Mouse (Mus musculus) left cerebral cortex, adult 8-10 months (tissue): Measurements from ENCODE around the gene Tpbgl. TPM values are rescaled to one million over a fixed set of nuclear protein-coding genes. Genes with fewer than 3 reads are reported as not detected.

Experiments
- DNase-seq, 2 experiments: peaks; one replicate each; pipeline ENCODE4 v3.0.0; 2022; ENCODE audit warnings: low spot score in 2 of 2
- total RNA-seq, 4 experiments: library from RNA; stranded (reverse); gene quantifications; 2 replicates each; pipeline ENCODE4 v1.2.4; 2022

Tpbgl gene
- total RNA-seq: 1 to 10 TPM; 3.8 to 6.5 (median 4.7) TPM

GRCm38 (mm10) chr7:99626376-99627270, at the start of gene Tpbgl:
Tpbgl (minus strand) TSS chr7:99627103.
- DNase-seq: no peak

GRCm38 (mm10) chr7:99674890-99675289, 48.0 kb upstream of the Tpbgl start:
- peak in 1 of 2 experiments; percentile 20 for DNase-seq

GRCm38 (mm10) chr7:99674209-99674608, 47.3 kb upstream of the Tpbgl start:
- DNase-seq: no peak

- DNase-seq: no peak
Observed at GRCm38 (mm10) chr7:99673188-99673587, 46.3 kb upstream of the Tpbgl start.

GRCm38 (mm10) chr7:99671544-99672435, 44.9 kb upstream of the Tpbgl start:
- no peak for DNase-seq

GRCm38 (mm10) chr7:99670915-99671314, 44.0 kb upstream of the Tpbgl start:
- DNase-seq: no peak

- no peak for DNase-seq
Observed at GRCm38 (mm10) chr7:99668802-99669201, 41.9 kb upstream of the Tpbgl start.

GRCm38 (mm10) chr7:99667096-99667495, 40.2 kb upstream of the Tpbgl start:
- no peak for DNase-seq

- DNase-seq: no peak
Observed at GRCm38 (mm10) chr7:99665731-99666452, 39.0 kb upstream of the Tpbgl start.

GRCm38 (mm10) chr7:99664571-99665485, 37.9 kb upstream of the Tpbgl start:
- no peak for DNase-seq

- no peak for DNase-seq
Observed at GRCm38 (mm10) chr7:99663507-99664220, 36.8 kb upstream of the Tpbgl start.

GRCm38 (mm10) chr7:99662311-99662710, 35.4 kb upstream of the Tpbgl start:
- DNase-seq: no peak

- no peak for DNase-seq
Observed at GRCm38 (mm10) chr7:99661571-99662230, 34.8 kb upstream of the Tpbgl start.

- no peak for DNase-seq
Observed at GRCm38 (mm10) chr7:99661071-99661470, 34.2 kb upstream of the Tpbgl start.

- DNase-seq: peak; percentile 37 to 43
Observed at GRCm38 (mm10) chr7:99659379-99660029, 32.6 kb upstream of the Tpbgl start.

GRCm38 (mm10) chr7:99654244-99654643, 27.3 kb upstream of the Tpbgl start:
- no peak for DNase-seq

GRCm38 (mm10) chr7:99649585-99649984, 22.7 kb upstream of the Tpbgl start:
- no peak for DNase-seq

GRCm38 (mm10) chr7:99648623-99649022, 21.7 kb upstream of the Tpbgl start:
- no peak for DNase-seq

GRCm38 (mm10) chr7:99644701-99645100, 17.8 kb upstream of the Tpbgl start:
- DNase-seq: no peak
